Mouse (Mus musculus): Measurements from ENCODE around the gene Zfp169. TPM values are rescaled to one million over a fixed set of nuclear protein-coding genes. Genes with fewer than 3 reads are reported as not detected.

Gene Zfp169
- total and polyA plus RNA-seq, 3 experiments, result 3.6 to 6.5 TPM; not detected in 1

GRCm38 (mm10) chr13:48515861-48516260 is 2.6 kb upstream of the Zfp169 start:
- H3K27ac ChIP-seq (ENCODE audit: control insufficient read depth, low read depth, low read length), result no peak overlapping the region
- H3K9me3 ChIP-seq (replicated peaks; ENCODE audit: insufficient read depth, low read length), result no peaks in the 10 kb centered on the region
- peaks cover 4 to 10% of the 10 kb centered on the region in 2 experiments for H3K4me1 ChIP-seq (ENCODE audit: control insufficient read depth in 1 of 2, insufficient read depth in 2 of 2, low read length in 2 of 2)
- H3K9ac ChIP-seq (ENCODE audit: control insufficient read depth, low read depth, low read length, poor library complexity, severe bottlenecking), result no peak overlapping the region
- TF ChIP-seq ZC3H11A (IDR thresholded peaks at IDR 0.05; ENCODE audit: low read depth, low read length) (no peak), HCFC1 (IDR thresholded peaks at IDR 0.05; ENCODE audit: low read depth, low read length) (no peak)
- no peak overlapping the region for H3K4me3 ChIP-seq (ENCODE audit: control insufficient read depth in 1 of 2, insufficient read depth in 1 of 2, low read depth in 2 of 2, low read length in 2 of 2)
- peaks cover 9% of the 10 kb centered on the region for H3K79me2 ChIP-seq (ENCODE audit: control insufficient read depth, insufficient read depth, low read length, poor library complexity)
- peaks cover 0 to 3% of the 10 kb centered on the region in 2 experiments; a peak in 1 of 4 replicates for H3K36me3 ChIP-seq (ENCODE audit: control insufficient read depth in 1 of 2, insufficient read depth in 2 of 2, low read length in 2 of 2)
- no peak for DNase-seq (ENCODE audit: low read depth, low spot score)
- H3K27me3 ChIP-seq (ENCODE audit: control insufficient read depth in 1 of 2, insufficient read depth in 2 of 2, low read length in 2 of 2), result no peaks in the 10 kb centered on the region

DNA sequence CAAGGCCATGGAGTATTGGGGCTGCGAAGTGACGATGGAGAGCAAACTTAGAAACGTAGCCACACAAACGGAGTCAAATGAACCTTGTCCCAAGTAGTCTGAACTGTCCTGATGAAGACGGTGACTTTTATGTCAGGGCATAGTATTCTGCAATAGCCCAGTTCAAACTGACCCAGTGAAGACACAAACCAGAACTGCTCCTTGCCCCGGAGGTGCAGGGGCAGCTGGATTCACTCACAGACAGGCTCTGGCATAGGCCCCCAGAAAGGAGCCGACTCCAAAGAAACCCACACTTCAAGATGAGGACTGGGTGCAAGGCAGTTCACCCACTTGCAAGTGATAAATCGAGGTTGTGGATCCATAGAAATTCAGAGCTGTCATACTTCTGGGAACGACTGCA is 4.6 kb downstream of the Zfp169 start:
- Histone ChIP-seq H3K27me3 (ENCODE audit: control insufficient read depth in 1 of 2, insufficient read depth in 2 of 2, low read length in 2 of 2) (no peaks in the 10 kb centered on the region), H3K36me3 (ENCODE audit: control insufficient read depth in 1 of 2, insufficient read depth in 2 of 2, low read length in 2 of 2) (peaks cover 3 to 10% of the 10 kb centered on the region in 2 experiments; a peak in 3 of 4 replicates), H3K4me1 (ENCODE audit: control insufficient read depth in 1 of 2, insufficient read depth in 2 of 2, low read length in 2 of 2) (peaks cover 2 to 10% of the 10 kb centered on the region in 2 experiments; a peak in 3 of 4 replicates), H3K27ac (ENCODE audit: control insufficient read depth, low read depth, low read length) (no peak overlapping the region), H3K79me2 (ENCODE audit: control insufficient read depth, insufficient read depth, low read length, poor library complexity) (peaks cover 13% of the 10 kb centered on the region), H3K4me3 (ENCODE audit: control insufficient read depth in 1 of 2, insufficient read depth in 1 of 2, low read depth in 2 of 2, low read length in 2 of 2) (no peak overlapping the region), H3K9me3 (replicated peaks; ENCODE audit: insufficient read depth, low read length) (no peaks in the 10 kb centered on the region), H3K9ac (ENCODE audit: control insufficient read depth, low read depth, low read length, poor library complexity, severe bottlenecking) (no peak overlapping the region)
- DNase-seq (ENCODE audit: low read depth, low spot score), result no peak
- TF ChIP-seq SMC3 (IDR thresholded peaks at IDR 0.05; ENCODE audit: low read depth, low read length) (no peak), ZC3H11A (IDR thresholded peaks at IDR 0.05; ENCODE audit: low read depth, low read length) (no peak), SIN3A (IDR thresholded peaks at IDR 0.05; ENCODE audit: low read length) (no peak), USF2 (IDR thresholded peaks at IDR 0.05; ENCODE audit: borderline replicate concordance in 1 of 2, insufficient read depth in 1 of 2, low read depth in 1 of 2, low read length in 2 of 2) (no peak), HCFC1 (IDR thresholded peaks at IDR 0.05; ENCODE audit: low read depth, low read length) (no peak), KAT2A (conservative IDR thresholded peaks at IDR 0.05; ENCODE audit: low read depth, low read length) (no peak), NELFE (IDR thresholded peaks at IDR 0.05; ENCODE audit: low read depth, low read length) (no peak), TAL1 (IDR thresholded peaks at IDR 0.05; ENCODE audit: low read length) (no peak), ZMIZ1 (IDR thresholded peaks at IDR 0.05; ENCODE audit: low read depth, low read length) (no peak), EP300 (IDR thresholded peaks at IDR 0.05; ENCODE audit: low read depth in 1 of 2, low read length in 2 of 2) (no peak)

- Histone ChIP-seq H3K9ac (ENCODE audit: control insufficient read depth, low read depth, low read length, poor library complexity, severe bottlenecking) (no peak overlapping the region), H3K79me2 (ENCODE audit: control insufficient read depth, insufficient read depth, low read length, poor library complexity) (no peaks in the 10 kb centered on the region), H3K9me3 (replicated peaks; ENCODE audit: insufficient read depth, low read length) (no peaks in the 10 kb centered on the region), H3K27me3 (ENCODE audit: control insufficient read depth in 1 of 2, insufficient read depth in 2 of 2, low read length in 2 of 2) (no peaks in the 10 kb centered on the region), H3K4me3 (ENCODE audit: control insufficient read depth in 1 of 2, insufficient read depth in 1 of 2, low read depth in 2 of 2, low read length in 2 of 2) (no peak overlapping the region), H3K36me3 (ENCODE audit: control insufficient read depth in 1 of 2, insufficient read depth in 2 of 2, low read length in 2 of 2) (peaks cover 10 to 16% of the 10 kb centered on the region in 2 experiments), H3K4me1 (ENCODE audit: control insufficient read depth in 1 of 2, insufficient read depth in 2 of 2, low read length in 2 of 2) (peaks cover 0 to 14% of the 10 kb centered on the region in 2 experiments; a peak in 3 of 4 replicates), H3K27ac (ENCODE audit: control insufficient read depth, low read depth, low read length) (peak overlapping the region; percentile 29)
- peak; percentile 54 for DNase-seq (ENCODE audit: low read depth, low spot score)
- TF ChIP-seq MEF2A (IDR thresholded peaks at IDR 0.05; ENCODE audit: extremely low read depth, insufficient replicate concordance, low read depth, low read length, poor library complexity, severe bottlenecking) (no peak), JUND (IDR thresholded peaks at IDR 0.05; ENCODE audit: low read depth, low read length) (peak; percentile 70; the same call in 1 of the 2 replicates), RCOR1 (IDR thresholded peaks at IDR 0.05; ENCODE audit: low read depth, low read length) (peak; percentile 70), TCF12 (IDR thresholded peaks at IDR 0.05; ENCODE audit: low read depth, low read length) (peak; percentile 44; the same call in 1 of the 2 replicates), EP300 (IDR thresholded peaks at IDR 0.05; ENCODE audit: low read depth in 1 of 2, low read length in 2 of 2) (peak; percentile 72 to 85), MYB (IDR thresholded peaks at IDR 0.05; ENCODE audit: low read depth, low read length) (no peak), ZMIZ1 (IDR thresholded peaks at IDR 0.05; ENCODE audit: low read depth, low read length) (no peak), ETS1 (IDR thresholded peaks at IDR 0.05; ENCODE audit: low read depth, low read length) (peak; percentile 79), GATA1 (IDR thresholded peaks at IDR 0.05; ENCODE audit: low read depth, low read length) (peak; percentile 85)
These were observed 10.8 kb downstream of the Zfp169 start for GRCm38 (mm10) chr13:48502422-48502821.
